Comparison of ENCODE assay signal across 8 mouse cellular contexts in genomic region chr17:3083886-3084550, GRCm38 (mm10). TPM values are rescaled to one million over a fixed set of nuclear protein-coding genes. Genes with fewer than 3 reads are reported as not detected.
DNase-seq lines count a peak whose midpoint lies in the region; ATAC-seq and TF ChIP-seq lines count a peak whose summit lies in the region.

No protein-coding gene starts in this region.

- H3K4me2 ChIP-seq in kidney, embryonic 15.5 days, result peak overlapping the region; percentile 79
- peak overlapping the region; percentile 78 for H3K4me2 ChIP-seq in myocyte (ENCODE audit: low read depth)

- H3K9ac ChIP-seq in kidney, embryonic 15.5 days, result peak overlapping the region; percentile 58
- H3K9ac ChIP-seq in liver, adult 2 months (ENCODE audit: low read depth, low read length), result peak overlapping the region; percentile 88

- TF ChIP-seq POLR2A in liver, adult 2 months (IDR thresholded peaks at IDR 0.05; ENCODE audit: extremely low read depth, insufficient read depth, low read length), result no peak
- TF ChIP-seq POLR2A in myocyte (IDR thresholded peaks at IDR 0.05; ENCODE audit: insufficient read length, low read depth), result peak; percentile 38

- WGBS in heart, embryonic 10.5 days, result under 1% methylated on average over 39 of the region's 40 CpGs
- 0% methylated on average over 40 of the region's 40 CpGs for WGBS in kidney, embryonic 15.5 days
- WGBS in liver, adult 2 months, result under 1% methylated on average over 40 of the region's 40 CpGs

- H3K79me2 ChIP-seq in liver, adult 2 months (ENCODE audit: control insufficient read depth, insufficient read depth, low read length), result no peaks in the 10 kb centered on the region
- no peaks in the 10 kb centered on the region for H3K79me2 ChIP-seq in myocyte (ENCODE audit: control insufficient read depth, insufficient read depth)

- TF ChIP-seq CTCF in liver, adult 2 months (IDR thresholded peaks at IDR 0.05; ENCODE audit: low read depth, low read length), result no peak

- H3K36me3 ChIP-seq in heart, embryonic 10.5 days, result no peaks in the 10 kb centered on the region
- no peaks in the 10 kb centered on the region for H3K36me3 ChIP-seq in kidney, embryonic 15.5 days
- no peaks in the 10 kb centered on the region for H3K36me3 ChIP-seq in liver, adult 2 months (ENCODE audit: control insufficient read depth, insufficient read depth, low read length)
- no peaks in the 10 kb centered on the region for H3K36me3 ChIP-seq in myocyte (ENCODE audit: control insufficient read depth, insufficient read depth)
- H3K36me3 ChIP-seq in splenic B cell, adult 2 months (ENCODE audit: control insufficient read depth, insufficient read depth, low read length, poor library complexity, severe bottlenecking), result no peaks in the 10 kb centered on the region

- DNase-seq in B cell, adult 2 months, result peak; percentile 88 to 90
- DNase-seq in brain, adult 2 months (ENCODE audit: low read depth, low spot score), result peak; percentile 99
- peak; percentile 98 for DNase-seq in heart, embryonic 10.5 days (ENCODE audit: low spot score)
- DNase-seq in liver, adult 2 months (ENCODE audit: extremely low read depth, low read depth, low spot score), result peak; percentile 90
- peak; percentile 91 for DNase-seq in splenic B cell, adult 2 months (ENCODE audit: low read depth, low spot score)

- peak overlapping the region; percentile 32 for H3ac ChIP-seq in myocyte (ENCODE audit: control insufficient read depth, insufficient read length)

- H3K4me3 ChIP-seq in heart, embryonic 10.5 days, result peak overlapping the region; percentile 62
- peak overlapping the region; percentile 60 for H3K4me3 ChIP-seq in kidney, embryonic 15.5 days (replicated peaks)
- H3K4me3 ChIP-seq in liver, adult 2 months (ENCODE audit: insufficient read depth, low read depth, low read length), result peak overlapping the region; percentile 74
- H3K4me3 ChIP-seq in myocyte, result peak overlapping the region; percentile 41

- H3K9me3 ChIP-seq in heart, embryonic 10.5 days, result peaks cover 3% of the 10 kb centered on the region
- H3K9me3 ChIP-seq in kidney, embryonic 15.5 days (replicated peaks), result 0 out of 2 replicates have a peak, but pooled peaks cover 3% of the 10 kb centered on the region

- H3K27me3 ChIP-seq in heart, embryonic 10.5 days (ENCODE audit: insufficient read depth, poor library complexity, severe bottlenecking), result no peaks in the 10 kb centered on the region
- no peaks in the 10 kb centered on the region for H3K27me3 ChIP-seq in kidney, embryonic 15.5 days
- H3K27me3 ChIP-seq in liver, adult 2 months (ENCODE audit: control insufficient read depth, insufficient read depth, low read length), result no peaks in the 10 kb centered on the region
- no peaks in the 10 kb centered on the region for H3K27me3 ChIP-seq in myocyte (ENCODE audit: control insufficient read depth, insufficient read depth, insufficient read length)
- no peaks in the 10 kb centered on the region for H3K27me3 ChIP-seq in splenic B cell, adult 2 months (ENCODE audit: control insufficient read depth, insufficient read depth, low read length, poor library complexity, severe bottlenecking)

- no peaks in the 10 kb centered on the region for H3K4me1 ChIP-seq in heart, embryonic 10.5 days
- H3K4me1 ChIP-seq in kidney, embryonic 15.5 days, result peaks cover 4% of the 10 kb centered on the region; the same call in 1 of the 2 replicates
- H3K4me1 ChIP-seq in liver, adult 2 months (ENCODE audit: control insufficient read depth, insufficient read depth, low read length), result no peaks in the 10 kb centered on the region

- peak; percentile 77 for ATAC-seq in erythroblast, adult 5-6 weeks (replicated peaks; ENCODE audit: low FRiP score, poor library complexity, severe bottlenecking)
- ATAC-seq in kidney, embryonic 15.5 days (replicated peaks; ENCODE audit: low FRiP score), result peak; percentile 78

- peak overlapping the region; percentile 87 for H3K27ac ChIP-seq in heart, embryonic 10.5 days
- H3K27ac ChIP-seq in kidney, embryonic 15.5 days, result peak overlapping the region; percentile 97
- H3K27ac ChIP-seq in liver, adult 2 months (replicated peaks; ENCODE audit: insufficient read depth, low read depth, low read length), result peak overlapping the region; percentile 95

TF ChIP-seq in myocyte, 11 proteins besides CTCF, POLR2A, EP300 and RAD21:
- TF ChIP-seq TCF3 (IDR thresholded peaks at IDR 0.05; ENCODE audit: insufficient read length, low read depth) (no peak), REST (IDR thresholded peaks at IDR 0.05; ENCODE audit: insufficient read depth, insufficient read length) (no peak), CEBPB (IDR thresholded peaks at IDR 0.05; ENCODE audit: insufficient read depth, poor library complexity, severe bottlenecking) (no peak), MYOG (IDR thresholded peaks at IDR 0.05; ENCODE audit: control insufficient read depth in 1 of 3, insufficient read depth in 1 of 3, insufficient read length in 2 of 3, low read depth in 2 of 3) (no peak), TCF12 (IDR thresholded peaks at IDR 0.05; ENCODE audit: insufficient read depth, poor library complexity, severe bottlenecking) (no peak), MYOD1 (IDR thresholded peaks at IDR 0.05; ENCODE audit: control insufficient read depth in 1 of 3, insufficient read length in 2 of 3, low read depth in 2 of 3) (no peak), E2F4 (IDR thresholded peaks at IDR 0.05; ENCODE audit: insufficient read depth) (no peak), POLR2AphosphoS2 (IDR thresholded peaks at IDR 0.05; ENCODE audit: insufficient read length, low read depth) (no peak), MAX (IDR thresholded peaks at IDR 0.05; ENCODE audit: low read depth) (no peak), SRF (IDR thresholded peaks at IDR 0.05; ENCODE audit: control insufficient read depth, insufficient read length, low read depth) (no peak), USF1 (IDR thresholded peaks at IDR 0.05; ENCODE audit: low read depth) (no peak)

RNA-seq across cellular contexts. Expression of gene Scaf8, which starts 30.8 kb away (rescaled TPM):
- total RNA-seq in erythroblast, adult 5-6 weeks (2015; ENCODE audit: low replicate concordance), result 19.4 and 27.1 TPM in 2 replicates
- total RNA-seq in erythroblast, adult 5-6 weeks (2017; ENCODE audit: low replicate concordance), result 44.2 and 45.1 TPM in 2 replicates
- polyA plus RNA-seq in heart, embryonic 10.5 days (2016; fragmentation: Nextera tagmentation; extraction: Ambion mirVana), result 19.7 and 21.1 TPM in 2 replicates
- polyA plus RNA-seq in kidney, embryonic 15.5 days (2015; fragmentation: Nextera tagmentation; extraction: Ambion mirVana), result 23.1 and 23.6 TPM in 2 replicates
- 12.1 and 12.4 TPM in 2 replicates for total RNA-seq in liver, adult 2 months (2014; rRNA removed)
- polyA plus RNA-seq in liver, adult 2 months (2012; rRNA removed), result 9.4 and 10.8 TPM in 2 replicates
- 15.4 TPM for polyA plus RNA-seq in myocyte (2012; fragmentation: generic; extraction: Trizol)

Comparison
In these comparisons a context has a peak if more than half of its experiments do, and no peak if none do; other contexts are left out.
1. Peak in every context shown above with its lines: DNase-seq, ATAC-seq, H3K4me3 ChIP-seq and H3K27ac ChIP-seq.